Mouse (Mus musculus) stomach, embryonic 16.5 days (tissue): ENCODE data around the gene Gm10408. TPM values are rescaled to one million over a fixed set of nuclear protein-coding genes. Genes with fewer than 3 reads are reported as not detected.
"Not testable (repeated sequence)": the region's sequence is repeated elsewhere in the genome, so short reads cannot be mapped to it uniquely, and the experiment has no call there.

Experiments used
- ATAC-seq: fragments of 200-750 bp; cut with Nextera tagmentation; 2 replicates; pipeline ENCODE4 v1.8.0; 2017; ENCODE audit warnings: moderate number of reproducible peaks, moderate TSS enrichment; ENCODE audit not compliant: insufficient read depth, low FRiP score
- H3K27ac ChIP-seq: fragments of 300-500 bp; sonication (generic); 2 replicates; pipeline ENCODE4 v1.5.1; 2014; ENCODE audit warnings: low read length
- H3K27me3 ChIP-seq: fragments of 300-500 bp; sonication (generic); 2 replicates; pipeline ENCODE4 v1.6.1; 2014; ENCODE audit warnings: low read length, control low read depth, mixed read lengths; ENCODE audit not compliant: control insufficient read depth, insufficient read depth
- H3K36me3 ChIP-seq: fragments of 300-500 bp; sonication (generic); 2 replicates; pipeline ENCODE4 v1.6.1; 2014; ENCODE audit warnings: low read length; ENCODE audit not compliant: control insufficient read depth, insufficient read depth
- H3K4me1 ChIP-seq: fragments of 300-500 bp; sonication (generic); 2 replicates; pipeline ENCODE4 v1.6.1; 2014; ENCODE audit warnings: low read length, control low read depth, mixed read lengths; ENCODE audit not compliant: control insufficient read depth, insufficient read depth
- H3K4me2 ChIP-seq: fragments of 300-500 bp; sonication (generic); 2 replicates; pipeline ENCODE4 v1.6.1; 2014; ENCODE audit warnings: low read depth, low read length, mixed read lengths
- H3K4me3 ChIP-seq: fragments of 300-500 bp; sonication (generic); replicated peaks from 2 replicates; pipeline ENCODE4 v1.5.1; 2014; ENCODE audit warnings: mild to moderate bottlenecking, low read length
- H3K9ac ChIP-seq: fragments of 300-500 bp; sonication (generic); 2 replicates; pipeline ENCODE4 v1.6.1; 2014; ENCODE audit warnings: low read length
- H3K9me3 ChIP-seq: fragments of 300-500 bp; sonication (generic); replicated peaks from 2 replicates; pipeline ENCODE4 v1.6.1; 2016; ENCODE audit warnings: low read length, control low read depth; ENCODE audit not compliant: control insufficient read depth
- WGBS: fragments of 180-500 bp; shearing (Covaris S2); extraction: QIAGEN DNeasy Blood & Tissue Kit; methylation state at CpG from one replicate; pipeline ENCODE4 v1.1.7; 2014; 5-methylcytosine and 5-hydroxymethylcytosine counted together
- polyA plus RNA-seq: library from polyadenylated mRNA; unstranded; fragments of >200 nt; fragmentation: Nextera tagmentation; extraction: Ambion mirVana; gene quantifications from 2 replicates; pipeline ENCODE4 v1.2.1, GENCODE M21; 2015

Gm10408 gene
- not detected in 2 replicates for polyA plus RNA-seq

DNA sequence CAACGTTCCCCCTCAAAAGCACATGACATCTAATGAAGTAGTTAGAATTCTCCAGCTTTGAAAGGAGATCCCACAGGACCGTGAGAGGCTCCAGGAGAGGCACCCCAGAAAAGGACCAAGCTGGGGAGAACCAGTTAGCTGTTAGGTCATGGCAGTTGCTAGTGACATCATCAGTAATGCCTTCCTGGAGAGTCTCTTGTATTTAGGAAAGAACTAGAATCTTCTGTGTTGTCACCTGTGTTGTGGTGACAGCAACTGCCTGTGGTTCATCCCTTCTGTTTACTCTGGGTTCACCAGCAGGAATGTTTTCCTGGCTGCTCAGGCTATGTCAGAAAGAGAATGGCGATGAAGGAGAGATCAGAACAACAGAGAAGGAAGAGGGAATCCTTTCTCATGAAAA lies at the start of gene Gm10408:
Gm10408 (plus strand) TSS at position 301 of the 400 bp plus-strand sequence.
- H3K4me2 ChIP-seq, ATAC-seq: not testable (repeated sequence)
- WGBS = no CpG with 5 or more reads among the region's 3 CpGs

DNA sequence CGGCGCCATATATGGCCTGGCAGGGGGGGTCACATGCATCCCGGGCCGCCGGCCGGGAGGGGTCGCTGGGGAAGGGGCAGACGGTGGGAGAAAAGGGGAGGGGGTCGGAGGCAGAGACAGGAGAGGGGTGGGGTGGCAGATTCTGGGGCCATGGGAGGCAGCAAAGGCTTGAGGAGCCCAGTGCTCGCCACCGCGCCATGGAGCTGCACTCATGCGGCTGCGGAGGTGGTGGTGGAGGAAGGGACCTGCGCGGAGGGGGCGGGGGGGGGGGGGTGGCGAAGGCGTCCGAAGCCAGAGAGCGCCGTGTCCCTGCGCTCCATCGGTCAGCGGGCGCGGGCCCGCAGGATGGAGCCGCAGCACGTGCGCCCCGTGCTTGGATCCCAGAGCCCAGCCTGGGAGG lies 36.9 kb upstream of the Gm10408 start, which contains the start of gene Gm10409:
Gm10409 (plus strand) TSS at position 301 of the 400 bp plus-strand sequence.
- WGBS = no CpG with 5 or more reads among the region's 32 CpGs

More for the DNA sequence above, at the start of gene Gm10408:
- not testable (repeated sequence) for H3K9me3 ChIP-seq, H3K4me1 ChIP-seq, H3K27me3 ChIP-seq, H3K4me3 ChIP-seq, H3K36me3 ChIP-seq, H3K27ac ChIP-seq, H3K9ac ChIP-seq

DNA sequence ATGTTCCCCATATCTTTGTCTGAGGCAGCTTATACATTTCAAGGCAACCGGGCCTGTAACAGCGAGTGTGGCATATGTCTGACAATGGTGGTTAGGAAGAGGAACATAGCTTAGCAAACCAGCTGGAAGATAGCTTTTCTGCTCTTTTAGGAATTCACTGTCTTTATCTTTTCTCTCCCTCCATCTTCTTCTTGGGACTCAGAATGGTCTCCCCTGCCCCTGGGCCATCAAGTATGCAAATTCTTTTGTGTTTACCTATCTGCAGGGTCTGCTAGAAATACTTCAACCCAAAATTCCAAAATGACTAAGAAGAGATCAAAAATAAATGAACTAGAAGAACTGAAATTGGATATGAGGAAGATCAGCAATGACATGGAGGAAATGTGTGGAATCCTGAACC lies 21.4 kb upstream of the Gm10408 start, which contains the start of gene Gm3005:
Gm3005 (plus strand) TSS at position 301 of the 400 bp plus-strand sequence.
- not testable (repeated sequence) for H3K4me1 ChIP-seq, H3K36me3 ChIP-seq, H3K27me3 ChIP-seq, ATAC-seq, H3K9ac ChIP-seq, H3K27ac ChIP-seq, H3K9me3 ChIP-seq, H3K4me2 ChIP-seq, H3K4me3 ChIP-seq
- WGBS = no CpG with 5 or more reads among the region's 2 CpGs

More for the DNA sequence above, 36.9 kb upstream of the Gm10408 start, which contains the start of gene Gm10409:
- not testable (repeated sequence) for H3K36me3 ChIP-seq, H3K4me3 ChIP-seq, H3K9me3 ChIP-seq, H3K4me1 ChIP-seq, H3K27ac ChIP-seq, H3K4me2 ChIP-seq, ATAC-seq, H3K27me3 ChIP-seq, H3K9ac ChIP-seq

Other genes starting within 250 kb of the Gm10408 start
- gene D830030K20Rik, start 240.9 kb upstream of the Gm10408 start, polyA plus RNA-seq = 3.8 and 5.5 TPM in 2 replicates
- gene Gm2956, start 116.8 kb upstream of the Gm10408 start, polyA plus RNA-seq = not detected in 2 replicates
- gene Gm10413, start 54.3 kb upstream of the Gm10408 start, polyA plus RNA-seq = not detected in 2 replicates
- 0.74 and 0.89 TPM in 2 replicates for gene Gm10409, start 36.8 kb upstream of the Gm10408 start, polyA plus RNA-seq
- 0.21 and 0.53 TPM in 2 replicates for gene Gm3005, start 21.3 kb upstream of the Gm10408 start, polyA plus RNA-seq
- not detected in 2 replicates for gene Gm3012, start 185.1 kb downstream of the Gm10408 start, polyA plus RNA-seq
- 0.74 and 0.89 TPM in 2 replicates for gene Gm3020, start 202.7 kb downstream of the Gm10408 start, polyA plus RNA-seq
- not detected in 2 replicates for gene Gm3043, start 239.4 kb downstream of the Gm10408 start, polyA plus RNA-seq